Mouse (Mus musculus) thymus, postnatal 25 days (tissue): ENCODE data around the gene Mrps30.
"Not testable (repeated sequence)": the region's sequence is repeated elsewhere in the genome, so short reads cannot be mapped to it uniquely, and the experiment has no call there.

Experiments
- DNase-seq: peaks from one replicate; pipeline ENCODE4 v3.0.0; 2022

The Mrps30 gene

GRCm38 (mm10) chr13:118386511-118387447 lies at the start of gene Mrps30, which contains the start of gene B430218F22Rik:
Gene Mrps30 (minus strand): TSS chr13:118387252.
Gene B430218F22Rik (plus strand): TSS chr13:118386630.
- peak; percentile 93 for DNase-seq

GRCm38 (mm10) chr13:118420847-118421246 lies 33.8 kb upstream of the Mrps30 start:
- no peak for DNase-seq

- no peak for DNase-seq
Measured at GRCm38 (mm10) chr13:118420408-118420807, 33.4 kb upstream of the Mrps30 start.

- DNase-seq: no peak
Measured at GRCm38 (mm10) chr13:118418163-118418562, 31.1 kb upstream of the Mrps30 start.

GRCm38 (mm10) chr13:118411297-118411992 lies 24.4 kb upstream of the Mrps30 start:
- DNase-seq: no peak

- no peak for DNase-seq
Measured at GRCm38 (mm10) chr13:118403544-118403943, 16.5 kb upstream of the Mrps30 start.

GRCm38 (mm10) chr13:118400340-118400739 lies 13.3 kb upstream of the Mrps30 start:
- no peak for DNase-seq

- DNase-seq: no peak
Measured at GRCm38 (mm10) chr13:118395803-118396202, 8.8 kb upstream of the Mrps30 start.

- DNase-seq: not testable (repeated sequence)
Measured at GRCm38 (mm10) chr13:118387448-118387801, 373 bp upstream of the Mrps30 start.

GRCm38 (mm10) chr13:118380381-118380780 lies 6.7 kb downstream of the Mrps30 start:
- no peak for DNase-seq

- DNase-seq: peak; percentile 51
Measured at GRCm38 (mm10) chr13:118379155-118379554, 7.9 kb downstream of the Mrps30 start.

GRCm38 (mm10) chr13:118372871-118373270 lies 14.2 kb downstream of the Mrps30 start:
- DNase-seq: no peak

- DNase-seq: no peak
Measured at GRCm38 (mm10) chr13:118365774-118366173, 21.3 kb downstream of the Mrps30 start.

GRCm38 (mm10) chr13:118363342-118363741 lies 23.7 kb downstream of the Mrps30 start:
- DNase-seq: no peak

- DNase-seq: no peak
Measured at GRCm38 (mm10) chr13:118350870-118351269, 36.2 kb downstream of the Mrps30 start.

- no peak for DNase-seq
Measured at GRCm38 (mm10) chr13:118350257-118350656, 36.8 kb downstream of the Mrps30 start.
